Mouse (Mus musculus) liver, embryonic 14 days (tissue): Measurements from ENCODE around the gene Axdnd1. TPM values are rescaled to one million over a fixed set of nuclear protein-coding genes. Genes with fewer than 3 reads are reported as not detected.

Experiments
- polyA plus RNA-seq: library from polyadenylated mRNA; depleted of rRNA; stranded (reverse); fragments of >200 nt; gene quantifications from 2 replicates; pipeline ENCODE4 v1.2.3, GENCODE M21; 2012; rRNA removed

Axdnd1 gene
- polyA plus RNA-seq: 0.02 and 0.06 TPM in 2 replicates

GRCm38 (mm10) chr1:156420671-156421297 is at the start of gene Axdnd1:
TSS of gene Axdnd1 (minus strand) at chr1:156421159.

GRCm38 (mm10) chr1:156365740-156366139 is 55.2 kb downstream of the Axdnd1 start, which contains the start of gene Gm2000:
TSS of gene Gm2000 (plus strand) at chr1:156366040.

GRCm38 (mm10) chr1:156310630-156311029 is 110.3 kb downstream of the Axdnd1 start, which contains the start of gene Nphs2:
TSS of gene Nphs2 (plus strand) at chr1:156310727.

GRCm38 (mm10) chr1:156302911-156303749 is 117.8 kb downstream of the Axdnd1 start, which contains the start of gene Tdrd5:
TSS of gene Tdrd5 (minus strand) at chr1:156303664.

Other genes with a start within 250 kb of the Axdnd1 start
- gene Fam163a, start 216.1 kb downstream of the Axdnd1 start, polyA plus RNA-seq: 0.01 TPM in 1 of 2 replicates, not detected in the other
- gene Tdrd5, start 117.5 kb downstream of the Axdnd1 start, polyA plus RNA-seq: 0.03 and 0.10 TPM in 2 replicates
- gene Nphs2, start 110.4 kb downstream of the Axdnd1 start, polyA plus RNA-seq: 0.01 and 0.02 TPM in 2 replicates
- gene Gm2000, start 55.1 kb downstream of the Axdnd1 start, polyA plus RNA-seq: 162 and 202 TPM in 2 replicates
- gene Soat1, start 53.2 kb upstream of the Axdnd1 start, polyA plus RNA-seq: 6.7 and 8.9 TPM in 2 replicates
- 1.8 and 2.8 TPM in 2 replicates for gene Gm10031, start 102.9 kb upstream of the Axdnd1 start, polyA plus RNA-seq
- gene Abl2, start 137.6 kb upstream of the Axdnd1 start, polyA plus RNA-seq: 1.8 and 2.0 TPM in 2 replicates